Mouse (Mus musculus): ENCODE data around the gene Zfp697. TPM values are rescaled to one million over a fixed set of nuclear protein-coding genes. Genes with fewer than 3 reads are reported as not detected.
"Not testable (repeated sequence)": the region's sequence is repeated elsewhere in the genome, so short reads cannot be mapped to it uniquely, and the experiment has no call there.

The Zfp697 gene
- polyA plus RNA-seq, 1 experiment: not detected

GRCm38 (mm10) chr3:98588707-98589106, 206.4 kb downstream of the Zfp697 start, which contains the start of gene Gm10681:
TSS of gene Gm10681 (minus strand) at chr3:98588807.
- H3K4me1 ChIP-seq: no peaks in the 10 kb centered on the region
- no peaks in the 10 kb centered on the region for H3K27me3 ChIP-seq (replicated peaks)
- H3K36me3 ChIP-seq (replicated peaks; ENCODE audit: low read length): no peaks in the 10 kb centered on the region
- H3K9me3 ChIP-seq: no peaks in the 10 kb centered on the region
- TF ChIP-seq GATA1 (IDR thresholded peaks at IDR 0.05; ENCODE audit: borderline replicate concordance, low read length) (no peak), FLI1 (IDR thresholded peaks at IDR 0.05; ENCODE audit: low read length) (no peak)
- H3K4me3 ChIP-seq (replicated peaks): no peak within 1 kb of the TSS

GRCm38 (mm10) chr3:98613540-98613939, 231.3 kb downstream of the Zfp697 start:
- not testable (repeated sequence) for H3K9me3 ChIP-seq; H3K4me1 ChIP-seq; H3K4me3 ChIP-seq (replicated peaks); H3K27me3 ChIP-seq (replicated peaks); H3K36me3 ChIP-seq (replicated peaks; ENCODE audit: low read length)

DNA sequence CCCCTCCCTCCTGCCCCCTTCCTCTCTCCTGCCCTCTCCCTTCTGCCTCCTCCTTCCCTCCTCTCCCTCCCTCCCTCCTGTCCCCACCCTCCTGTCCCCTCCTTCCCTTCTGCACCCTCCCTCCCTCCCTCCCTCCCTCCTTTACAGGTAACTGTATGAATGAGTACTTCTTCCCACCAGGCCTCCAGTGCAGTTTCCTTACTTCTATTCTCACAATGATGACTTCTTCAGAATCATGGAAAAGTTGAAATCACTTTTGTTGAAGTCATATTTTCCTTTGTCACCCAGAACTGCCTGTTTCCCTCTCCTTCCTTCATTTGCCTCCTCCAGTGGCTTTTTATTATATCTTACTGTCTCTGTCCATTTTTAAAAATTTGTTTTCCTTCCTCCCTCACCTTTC, 231.7 kb downstream of the Zfp697 start:
- H3K27me3 ChIP-seq (replicated peaks): no peaks in the 10 kb centered on the region
- H3K9me3 ChIP-seq: peaks cover 5% of the 10 kb centered on the region; the same call in 1 of the 2 replicates
- TF ChIP-seq FLI1 (IDR thresholded peaks at IDR 0.05; ENCODE audit: low read length) (no peak), GATA1 (IDR thresholded peaks at IDR 0.05; ENCODE audit: borderline replicate concordance, low read length) (no peak)
- H3K36me3 ChIP-seq (replicated peaks; ENCODE audit: low read length): no peaks in the 10 kb centered on the region
- H3K4me3 ChIP-seq (replicated peaks): no peak overlapping the region
- H3K4me1 ChIP-seq: no peaks in the 10 kb centered on the region

DNA sequence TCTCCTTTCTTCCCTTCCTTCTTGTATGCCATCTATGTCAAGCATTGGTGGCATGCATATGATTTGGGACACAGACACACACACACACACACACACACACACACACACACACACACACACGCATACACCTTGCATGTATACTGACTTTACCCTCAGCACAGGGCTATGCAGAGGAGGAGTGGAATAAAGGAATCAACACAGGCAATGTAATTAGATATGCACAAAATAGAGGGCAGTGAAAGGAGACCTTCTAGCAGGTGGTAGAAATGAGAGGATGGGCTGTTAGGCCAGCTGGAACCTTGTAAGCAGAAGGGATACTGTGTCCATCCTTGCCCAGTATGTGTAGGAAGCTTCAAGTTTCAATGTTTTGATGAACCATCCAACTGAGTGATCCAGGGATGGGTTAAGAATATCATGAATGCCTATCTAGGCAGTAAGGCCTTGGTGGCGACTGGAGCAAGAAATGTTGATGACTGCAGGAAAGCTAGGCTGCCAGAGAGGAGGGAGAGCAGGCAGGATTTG, 232.2 kb downstream of the Zfp697 start:
- H3K4me1 ChIP-seq; H3K4me3 ChIP-seq (replicated peaks); H3K27me3 ChIP-seq (replicated peaks); H3K9me3 ChIP-seq; H3K36me3 ChIP-seq (replicated peaks; ENCODE audit: low read length): not testable (repeated sequence)

- H3K4me1 ChIP-seq; H3K4me3 ChIP-seq (replicated peaks); H3K9me3 ChIP-seq; H3K36me3 ChIP-seq (replicated peaks; ENCODE audit: low read length); H3K27me3 ChIP-seq (replicated peaks): not testable (repeated sequence)
Observed at GRCm38 (mm10) chr3:98616244-98616643, 234.0 kb downstream of the Zfp697 start.

DNA sequence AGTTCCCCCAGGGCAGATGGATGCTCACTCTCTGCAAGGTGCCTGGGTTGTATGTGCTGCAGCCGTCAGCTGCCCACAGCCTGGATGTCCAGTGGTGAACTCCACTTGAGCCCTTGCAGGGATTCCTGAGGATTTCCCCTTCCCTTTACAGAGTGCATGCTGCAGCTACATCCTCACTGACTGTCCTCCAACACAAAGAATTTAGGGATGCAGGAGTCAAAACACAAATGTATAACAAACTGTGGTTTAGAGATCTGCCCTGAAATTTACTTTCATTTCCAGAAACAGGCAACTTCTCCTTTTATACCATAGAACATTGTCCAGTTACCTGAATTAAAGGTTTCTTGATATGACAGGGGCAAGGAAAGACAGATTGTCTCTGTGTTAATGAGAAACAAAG, 234.5 kb downstream of the Zfp697 start:
- not testable (repeated sequence) for H3K4me3 ChIP-seq (replicated peaks); H3K36me3 ChIP-seq (replicated peaks; ENCODE audit: low read length); H3K27me3 ChIP-seq (replicated peaks); H3K4me1 ChIP-seq; H3K9me3 ChIP-seq

GRCm38 (mm10) chr3:98629633-98630032, 247.4 kb downstream of the Zfp697 start:
- Histone ChIP-seq H3K4me1 (no peaks in the 10 kb centered on the region), H3K4me3 (replicated peaks) (no peak overlapping the region), H3K27me3 (replicated peaks) (no peaks in the 10 kb centered on the region), H3K36me3 (replicated peaks; ENCODE audit: low read length) (no peaks in the 10 kb centered on the region), H3K9me3 (no peaks in the 10 kb centered on the region)
- TF ChIP-seq FLI1 (IDR thresholded peaks at IDR 0.05; ENCODE audit: low read length) (no peak), GATA1 (IDR thresholded peaks at IDR 0.05; ENCODE audit: borderline replicate concordance, low read length) (no peak)

- no peak for TF ChIP-seq GATA1 (IDR thresholded peaks at IDR 0.05; ENCODE audit: borderline replicate concordance, low read length)
- TF ChIP-seq FLI1 (IDR thresholded peaks at IDR 0.05; ENCODE audit: low read length): no peak
- no peak within 1 kb of the TSS for H3K4me3 ChIP-seq (replicated peaks)
- H3K9me3 ChIP-seq: no peaks in the 10 kb centered on the region
- no peaks in the 10 kb centered on the region for H3K27me3 ChIP-seq (replicated peaks)
- no peaks in the 10 kb centered on the region for H3K36me3 ChIP-seq (replicated peaks; ENCODE audit: low read length)
- H3K4me1 ChIP-seq: no peaks in the 10 kb centered on the region
Observed at GRCm38 (mm10) chr3:98630152-98630551, 247.9 kb downstream of the Zfp697 start, which contains the start of gene Hsd3b5. TSS of gene Hsd3b5 (minus strand) at chr3:98630252.

GRCm38 (mm10) chr3:98635145-98635544, 252.9 kb downstream of the Zfp697 start:
- no peak overlapping the region for H3K4me3 ChIP-seq (replicated peaks)
- H3K36me3 ChIP-seq (replicated peaks; ENCODE audit: low read length): no peaks in the 10 kb centered on the region
- no peak for TF ChIP-seq FLI1 (IDR thresholded peaks at IDR 0.05; ENCODE audit: low read length)
- no peak for TF ChIP-seq GATA1 (IDR thresholded peaks at IDR 0.05; ENCODE audit: borderline replicate concordance, low read length)
- no peaks in the 10 kb centered on the region for H3K4me1 ChIP-seq
- H3K9me3 ChIP-seq: no peaks in the 10 kb centered on the region
- H3K27me3 ChIP-seq (replicated peaks): no peaks in the 10 kb centered on the region

- no peaks in the 10 kb centered on the region for H3K4me1 ChIP-seq
- no peaks in the 10 kb centered on the region for H3K9me3 ChIP-seq
- TF ChIP-seq FLI1 (IDR thresholded peaks at IDR 0.05; ENCODE audit: low read length): no peak
- TF ChIP-seq GATA1 (IDR thresholded peaks at IDR 0.05; ENCODE audit: borderline replicate concordance, low read length): no peak
- H3K36me3 ChIP-seq (replicated peaks; ENCODE audit: low read length): no peaks in the 10 kb centered on the region
- no peak overlapping the region for H3K4me3 ChIP-seq (replicated peaks)
- no peaks in the 10 kb centered on the region for H3K27me3 ChIP-seq (replicated peaks)
Observed at GRCm38 (mm10) chr3:98680786-98681185, 298.5 kb downstream of the Zfp697 start.

DNA sequence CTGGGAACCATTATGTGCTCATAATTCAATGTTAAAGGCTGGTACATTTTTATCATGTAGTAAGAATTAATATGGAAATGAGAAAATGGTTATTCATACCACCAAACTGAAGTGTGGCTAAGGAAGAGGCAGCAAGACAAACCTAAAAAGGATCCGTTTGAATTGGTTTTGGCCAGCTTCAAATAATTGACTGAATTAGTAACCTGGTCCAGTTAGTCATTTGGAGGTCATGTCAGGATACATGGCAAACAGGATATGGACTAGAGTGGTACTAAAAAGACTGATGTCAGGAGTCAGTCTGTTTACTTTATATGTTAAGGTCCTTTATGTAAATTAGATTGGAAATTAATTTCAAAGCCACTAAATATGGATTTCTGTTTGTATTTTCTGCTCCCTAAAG, 300.1 kb downstream of the Zfp697 start:
- Histone ChIP-seq H3K4me3 (replicated peaks) (no peak overlapping the region), H3K27me3 (replicated peaks) (no peaks in the 10 kb centered on the region), H3K36me3 (replicated peaks; ENCODE audit: low read length) (no peaks in the 10 kb centered on the region), H3K9me3 (no peaks in the 10 kb centered on the region), H3K4me1 (no peaks in the 10 kb centered on the region)
- TF ChIP-seq GATA1 (IDR thresholded peaks at IDR 0.05; ENCODE audit: borderline replicate concordance, low read length) (no peak), FLI1 (IDR thresholded peaks at IDR 0.05; ENCODE audit: low read length) (no peak)

Measured in megakaryocyte, embryonic 14.5 days (primary cell).